Mouse (Mus musculus) mesoderm, embryonic 11.5 days (tissue): Measurements from ENCODE around the gene Lrrc30.

ENCODE experiments used
- DNase-seq: peaks from one replicate; pipeline ENCODE4 v3.0.0-alpha.2; 2012; ENCODE audit warnings: low read depth, low spot score

Gene Lrrc30

GRCm38 (mm10) chr17:67632676-67633339, at the start of gene Lrrc30:
Gene Lrrc30, minus strand, starts transcription at chr17:67632723.
- no peak for DNase-seq

- DNase-seq = no peak
Observed at GRCm38 (mm10) chr17:67681084-67681483, 48.6 kb upstream of the Lrrc30 start.

- no peak for DNase-seq
Observed at GRCm38 (mm10) chr17:67678576-67678975, 46.1 kb upstream of the Lrrc30 start.

- DNase-seq = peak; percentile 79
Observed at GRCm38 (mm10) chr17:67667981-67668380, 35.5 kb upstream of the Lrrc30 start.

- no peak for DNase-seq
Observed at GRCm38 (mm10) chr17:67666981-67667380, 34.5 kb upstream of the Lrrc30 start.

- no peak for DNase-seq
Observed at GRCm38 (mm10) chr17:67664299-67664698, 31.8 kb upstream of the Lrrc30 start.

GRCm38 (mm10) chr17:67651506-67651905, 19.0 kb upstream of the Lrrc30 start:
- peak; percentile 75 for DNase-seq

- no peak for DNase-seq
Observed at GRCm38 (mm10) chr17:67641627-67642026, 9.1 kb upstream of the Lrrc30 start.

- DNase-seq = no peak
Observed at GRCm38 (mm10) chr17:67638119-67638810, 5.7 kb upstream of the Lrrc30 start.

GRCm38 (mm10) chr17:67636951-67637350, 4.4 kb upstream of the Lrrc30 start:
- DNase-seq = no peak

- no peak for DNase-seq
Observed at GRCm38 (mm10) chr17:67636304-67636703, 3.8 kb upstream of the Lrrc30 start.

GRCm38 (mm10) chr17:67629746-67630145, 2.8 kb downstream of the Lrrc30 start:
- no peak for DNase-seq

- peak; percentile 39 for DNase-seq
Observed at GRCm38 (mm10) chr17:67629211-67629657, 3.3 kb downstream of the Lrrc30 start.

GRCm38 (mm10) chr17:67628475-67628874, 4.0 kb downstream of the Lrrc30 start:
- DNase-seq = no peak

- DNase-seq = no peak
Observed at GRCm38 (mm10) chr17:67625431-67625830, 7.1 kb downstream of the Lrrc30 start.

GRCm38 (mm10) chr17:67619001-67619400, 13.5 kb downstream of the Lrrc30 start:
- no peak for DNase-seq

GRCm38 (mm10) chr17:67614381-67614780, 18.1 kb downstream of the Lrrc30 start:
- no peak for DNase-seq

- DNase-seq = no peak
Observed at GRCm38 (mm10) chr17:67612576-67612975, 19.9 kb downstream of the Lrrc30 start.

GRCm38 (mm10) chr17:67612151-67612550, 20.4 kb downstream of the Lrrc30 start:
- DNase-seq = no peak

GRCm38 (mm10) chr17:67604446-67604845, 28.1 kb downstream of the Lrrc30 start:
- DNase-seq = no peak

GRCm38 (mm10) chr17:67602556-67602955, 30.0 kb downstream of the Lrrc30 start:
- no peak for DNase-seq

GRCm38 (mm10) chr17:67584937-67585579, 47.5 kb downstream of the Lrrc30 start:
- DNase-seq = peak; percentile 83

- DNase-seq = no peak
Observed at GRCm38 (mm10) chr17:67584533-67584932, 48.0 kb downstream of the Lrrc30 start.
